Mouse (Mus musculus): ENCODE measurements around the gene Akap3.
A peak's percentile ranks its signal among the peaks of the same experiment; 100 is the strongest.

The Akap3 gene

DNA sequence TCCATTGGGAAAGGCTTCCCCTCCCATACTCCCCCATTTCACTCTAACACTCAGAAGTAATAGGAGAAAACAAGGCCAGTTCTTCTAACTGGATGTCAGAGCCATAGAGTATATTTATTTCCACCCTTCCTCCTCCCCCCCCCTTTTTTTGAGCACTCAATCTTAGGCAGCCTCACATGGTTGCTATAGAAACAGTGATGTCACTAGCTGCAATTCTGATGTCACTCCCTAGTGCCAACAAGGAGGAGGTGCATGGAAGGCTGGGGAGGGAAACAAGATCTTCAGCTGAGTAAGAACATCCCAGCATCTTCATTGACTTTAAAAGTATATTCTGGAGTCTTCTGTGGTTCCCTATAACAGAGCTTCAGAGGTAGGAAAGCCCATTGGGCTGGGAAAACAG, at the start of gene Akap3:
Gene Akap3 (plus strand): TSS at position 218 of the 400 bp plus-strand sequence.
- DNase-seq: no peak

DNA sequence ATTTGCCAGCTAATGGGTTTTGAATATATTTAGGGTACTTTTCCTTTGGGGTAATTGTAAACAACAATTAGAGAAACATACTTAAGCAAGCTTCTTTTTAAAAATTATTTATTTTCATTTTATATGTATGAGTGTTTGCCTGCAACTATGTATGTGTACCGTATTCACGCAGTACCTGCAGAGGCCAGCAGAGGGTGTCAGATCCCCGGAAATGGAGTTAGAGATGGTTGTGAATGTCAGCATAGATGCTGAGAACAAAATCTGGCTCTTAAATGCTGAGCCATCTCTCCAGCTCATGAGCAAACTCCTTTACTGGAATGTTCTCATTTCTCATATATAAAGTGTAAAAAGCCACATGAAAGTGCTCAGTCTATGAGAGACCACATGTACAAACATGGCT, 46.1 kb upstream of the Akap3 start:
- DNase-seq: no peak

DNA sequence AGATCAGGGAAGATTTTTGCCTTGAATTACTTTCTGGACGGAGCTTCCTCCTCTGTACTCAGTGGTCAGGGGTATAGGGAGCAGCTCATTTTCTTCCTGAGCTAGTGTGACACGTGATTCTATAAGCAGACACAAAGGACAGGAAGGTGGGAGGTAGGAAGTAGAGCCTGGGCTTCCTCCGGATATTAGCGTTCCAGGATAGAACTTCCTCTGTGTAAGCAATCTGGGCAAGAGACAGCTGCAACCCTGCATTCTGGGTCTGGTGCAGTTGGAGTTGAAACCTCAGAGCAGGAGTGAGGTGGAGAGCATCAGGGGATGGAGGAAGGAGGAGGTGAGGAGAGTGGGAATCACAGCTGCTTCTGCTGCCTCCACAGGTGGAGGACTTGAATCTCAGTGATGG, 44.8 kb upstream of the Akap3 start:
- DNase-seq: no peak

GRCm38 (mm10) chr6:126808561-126808960, 44.3 kb upstream of the Akap3 start:
- no peak for DNase-seq

DNA sequence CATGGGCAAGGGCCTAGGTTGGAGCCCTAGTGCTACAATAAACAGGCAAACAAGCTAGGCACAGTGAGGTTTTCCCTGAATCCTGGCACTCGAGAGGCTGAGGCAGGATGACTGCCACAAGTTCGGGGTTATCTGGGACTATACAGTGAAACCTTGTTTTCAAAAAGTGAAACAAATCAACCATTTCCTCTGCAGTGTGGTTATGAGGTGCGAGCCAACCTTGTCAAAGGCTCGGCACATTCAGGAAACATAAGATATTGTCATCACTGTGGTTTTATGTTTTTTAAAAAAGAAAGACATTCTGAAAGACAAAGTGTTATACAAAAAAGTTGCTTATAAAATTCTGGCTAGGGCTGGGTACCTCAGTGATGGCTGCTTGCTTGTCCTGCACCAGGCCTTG, 41.4 kb upstream of the Akap3 start:
- no peak for DNase-seq

GRCm38 (mm10) chr6:126815206-126815750, 37.6 kb upstream of the Akap3 start:
- no peak for DNase-seq

DNA sequence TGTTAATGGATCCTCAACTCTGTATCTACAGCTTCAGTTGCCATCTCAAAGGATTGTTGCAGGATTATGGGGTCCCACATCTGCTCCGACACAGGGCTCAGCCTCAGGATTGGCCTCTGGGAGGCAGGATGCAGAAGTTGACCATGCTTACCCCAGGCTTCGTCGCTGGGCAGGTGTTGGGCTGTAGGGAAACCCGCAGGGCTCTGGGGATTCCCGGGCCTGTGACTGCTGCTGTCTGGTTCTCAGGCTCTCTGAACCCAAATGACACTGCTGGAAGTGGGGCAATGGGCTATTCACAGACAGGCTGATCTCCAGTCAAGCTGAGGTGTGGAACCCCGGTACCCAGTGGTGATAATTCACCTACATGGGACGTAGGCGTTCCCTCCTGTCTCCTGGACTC, 36.6 kb upstream of the Akap3 start:
- no peak for DNase-seq

GRCm38 (mm10) chr6:126823087-126823486, 29.8 kb upstream of the Akap3 start:
- no peak for DNase-seq

DNA sequence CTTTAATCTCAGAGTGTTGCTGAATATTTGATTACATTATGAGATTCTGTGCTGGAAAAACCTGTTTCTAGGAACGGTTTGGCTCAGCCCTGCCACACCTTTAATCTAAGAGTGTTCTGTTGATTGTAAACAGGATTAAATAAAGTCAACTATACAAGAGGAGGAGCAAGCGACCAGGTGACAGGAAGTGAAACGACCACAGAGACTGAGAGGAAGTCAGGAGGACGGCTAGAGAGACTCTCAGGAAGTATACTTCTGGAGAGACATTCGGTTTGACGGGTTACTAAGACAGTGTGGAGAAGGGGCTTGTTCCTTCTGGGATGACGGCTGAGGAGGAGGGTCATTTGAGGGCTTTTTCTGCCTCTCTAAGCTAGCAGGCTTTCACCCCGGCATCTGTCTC, 16.3 kb upstream of the Akap3 start:
- no peak for DNase-seq

GRCm38 (mm10) chr6:126848712-126849704, 3.9 kb upstream of the Akap3 start, which contains the start of gene Ndufa9:
Gene Ndufa9, minus strand, starts transcription at chr6:126849136.
- peak; percentile 97 for DNase-seq

GRCm38 (mm10) chr6:126877118-126877517, 24.2 kb downstream of the Akap3 start:
- DNase-seq: no peak

- no peak for DNase-seq
Observed at GRCm38 (mm10) chr6:126907378-126907777, 54.5 kb downstream of the Akap3 start.

DNA sequence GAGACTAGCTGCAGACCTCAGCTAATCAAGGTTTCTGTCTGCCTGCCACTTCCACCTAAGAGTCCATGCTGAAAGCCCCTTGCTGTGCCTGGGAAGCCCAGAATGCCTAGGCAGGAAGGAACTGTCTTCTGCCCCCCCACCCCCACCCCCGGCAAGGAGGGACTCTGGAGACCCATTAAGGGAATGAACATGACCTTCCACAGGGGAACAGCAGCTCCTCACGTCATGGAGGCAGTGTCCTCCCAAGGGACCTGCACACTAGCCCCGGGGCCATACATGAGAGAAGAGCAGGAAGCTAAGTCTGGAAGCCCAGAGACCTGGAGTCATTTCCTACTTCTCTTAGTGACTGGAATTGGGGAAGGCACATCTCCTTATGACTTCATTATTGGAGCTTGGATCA, 55.0 kb downstream of the Akap3 start:
- DNase-seq: no peak

- peak; percentile 2 for DNase-seq
Observed at GRCm38 (mm10) chr6:126910727-126911126, 57.8 kb downstream of the Akap3 start.

GRCm38 (mm10) chr6:126914928-126915327, 62.0 kb downstream of the Akap3 start:
- DNase-seq: no peak

GRCm38 (mm10) chr6:126921111-126921881, 68.4 kb downstream of the Akap3 start, which contains the start of gene Dyrk4:
Gene Dyrk4, minus strand, starts transcription at chr6:126921839.
- DNase-seq: no peak
